Mouse (Mus musculus) mouse embryonic stem cell (cell line): ENCODE results near the gene Piezo1.

ENCODE experiments used
- in situ Hi-C, 2 experiments: fragments of 300-500 bp; cut with MboI; formaldehyde crosslinking; loops; 1 replicate in 1 of 2; 3 replicates in 1 of 2; pipeline ENCODE4 v1.14.3; 2019 to 2020; ENCODE audit warnings: low sequenced_read_pairs in 2 of 2, low pct_unique_long_range_greater_than_20kb in 1 of 2, mixed read lengths in 1 of 2; ENCODE audit not compliant: unreplicated experiment in 1 of 2

Gene Piezo1

GRCm38 (mm10) chr8:122523652-122524360 is 27.3 kb downstream of the Piezo1 start:
- in situ Hi-C loops: no loop called here

GRCm38 (mm10) chr8:122522796-122523651 is 28.1 kb downstream of the Piezo1 start:
- in situ Hi-C loops: no loop called here

GRCm38 (mm10) chr8:122520611-122521010 is 30.5 kb downstream of the Piezo1 start:
- in situ Hi-C loops: no loop called here

GRCm38 (mm10) chr8:122517541-122518190 is 33.5 kb downstream of the Piezo1 start:
- in situ Hi-C loops: no loop called here

GRCm38 (mm10) chr8:122515699-122516098 is 35.4 kb downstream of the Piezo1 start:
- in situ Hi-C loops: no loop called here

- in situ Hi-C loops: no loop called here
These were observed 38.7 kb downstream of the Piezo1 start for GRCm38 (mm10) chr8:122512392-122512791.

GRCm38 (mm10) chr8:122511552-122511951 is 39.6 kb downstream of the Piezo1 start:
- in situ Hi-C loops: no loop called here

- in situ Hi-C loops: loop anchor here (5.0 kb wide), 2 partner anchors 46 to 66 kb away; partner anchors contain the start of gene Cdt1 (in 1 of the 2)
These were observed 50.3 kb downstream of the Piezo1 start for GRCm38 (mm10) chr8:122500856-122501255.

- in situ Hi-C loops: no loop called here
These were observed 53.2 kb downstream of the Piezo1 start for GRCm38 (mm10) chr8:122497912-122498311.

- in situ Hi-C loops: no loop called here
These were observed 54.0 kb downstream of the Piezo1 start for GRCm38 (mm10) chr8:122497016-122497734.

- in situ Hi-C loops: no loop called here
These were observed 62.7 kb downstream of the Piezo1 start for GRCm38 (mm10) chr8:122488387-122488786.

- in situ Hi-C loops: no loop called here
These were observed 66.3 kb downstream of the Piezo1 start for GRCm38 (mm10) chr8:122484831-122485230.

- in situ Hi-C loops: no loop called here
These were observed 67.3 kb downstream of the Piezo1 start for GRCm38 (mm10) chr8:122483877-122484276.

GRCm38 (mm10) chr8:122482448-122482847 is 68.7 kb downstream of the Piezo1 start:
- in situ Hi-C loops: no loop called here

- in situ Hi-C loops: no loop called here
These were observed 75.4 kb downstream of the Piezo1 start, which contains the start of the genes Rnf166 and Ctu2 for GRCm38 (mm10) chr8:122475580-122476320. Rnf166 (minus strand) TSS chr8:122476064. Ctu2 (plus strand) TSS chr8:122476143.

- in situ Hi-C loops: no loop called here
These were observed 76.1 kb downstream of the Piezo1 start for GRCm38 (mm10) chr8:122474951-122475560.

- in situ Hi-C loops: no loop called here
These were observed 77.2 kb downstream of the Piezo1 start for GRCm38 (mm10) chr8:122473911-122474421.
